Mouse (Mus musculus) kidney, adult 10 weeks (tissue): ENCODE results near the gene Gm21988. TPM values are rescaled to one million over a fixed set of nuclear protein-coding genes. Genes with fewer than 3 reads are reported as not detected.

Experiments used
- polyA plus RNA-seq: library from polyadenylated mRNA; stranded (reverse); fragments of 350-450 nt; fragmentation: Illumina TruSeq; extraction: RNeasy Lipid Tissue Mini Kit (QIAGEN cat#74804); gene quantifications from one replicate; pipeline ENCODE4 v1.2.3, GENCODE M21; 2014; ENCODE audit warnings: low read depth, low replicate concordance

The Gm21988 gene
- polyA plus RNA-seq = 1.6 TPM

GRCm38 (mm10) chr11:70239541-70240279 is at the start of gene Gm21988, which contains the start of gene Rnasek:
TSS of gene Gm21988 (minus strand) at chr11:70239830.
TSS of gene Rnasek (minus strand) at chr11:70239842.

GRCm38 (mm10) chr11:70254931-70255531 is 15.4 kb upstream of the Gm21988 start, which contains the start of gene Alox12:
TSS of gene Alox12 (minus strand) at chr11:70255353.

GRCm38 (mm10) chr11:70237457-70238167 is 2.0 kb downstream of the Gm21988 start, which contains the start of gene 0610010K14Rik:
TSS of gene 0610010K14Rik (minus strand) at chr11:70237914.

DNA sequence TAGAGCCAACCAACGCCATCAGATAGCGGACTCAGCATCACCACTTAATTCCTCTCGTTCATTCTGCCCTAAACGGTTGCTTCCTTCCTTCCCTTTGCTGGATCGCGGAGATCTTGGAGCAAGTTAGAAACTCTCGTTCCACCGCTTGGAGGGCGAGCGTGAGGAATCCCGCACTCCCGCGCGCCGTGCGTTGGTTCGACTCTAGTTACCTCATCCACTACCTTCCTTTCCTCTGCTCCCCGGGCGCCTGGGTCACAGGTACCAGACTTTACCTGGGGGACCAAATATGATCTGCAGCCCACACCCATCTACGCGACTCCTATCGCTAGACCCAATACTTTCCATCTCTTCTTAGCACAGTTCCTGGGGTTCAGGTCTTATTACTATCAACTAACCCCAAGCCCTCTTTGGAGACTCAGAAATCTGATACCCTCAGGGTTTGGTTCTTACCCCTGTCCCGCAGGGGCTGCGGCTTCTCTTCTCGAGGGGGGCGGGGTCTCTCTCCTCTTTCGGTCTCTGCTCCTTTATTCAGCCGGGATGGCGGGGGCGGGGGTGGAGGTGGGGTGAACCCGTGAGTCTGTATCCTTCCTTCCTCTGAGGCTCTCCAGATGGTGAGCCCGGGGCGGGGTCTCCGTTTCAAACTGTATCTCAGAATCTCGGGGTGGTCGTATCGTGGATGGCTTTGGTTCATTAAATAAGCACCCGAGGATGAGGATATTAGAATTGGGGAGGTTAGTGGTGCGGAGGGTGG is 10.2 kb downstream of the Gm21988 start, which contains the start of gene Bcl6b:
Gene Bcl6b, minus strand, starts transcription at position 539 of the 751 bp plus-strand sequence.

GRCm38 (mm10) chr11:70220731-70221602 is 18.7 kb downstream of the Gm21988 start, which contains the start of gene Slc16a13:
TSS of gene Slc16a13 (minus strand) at chr11:70221064.

DNA sequence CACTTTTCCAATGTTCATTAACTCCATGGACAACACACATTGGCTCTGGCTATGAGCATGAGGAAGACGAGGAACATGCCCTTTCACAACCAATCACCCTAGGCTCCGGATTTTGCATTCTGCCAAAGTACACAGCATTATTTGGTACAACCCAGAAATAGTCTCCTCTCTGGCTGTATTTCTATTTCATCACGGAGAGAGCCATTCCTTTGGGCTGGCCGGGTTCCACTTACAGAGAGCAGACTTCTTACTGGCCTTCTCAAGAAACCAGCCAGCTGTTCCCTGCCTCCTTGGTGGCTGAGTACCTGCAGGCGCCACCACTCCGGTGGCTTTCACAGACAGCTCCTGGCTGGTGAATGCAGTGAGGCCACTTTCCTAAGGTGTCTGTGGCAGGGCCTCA is 27.2 kb downstream of the Gm21988 start, which contains the start of gene Slc16a11:
Gene Slc16a11, plus strand, starts transcription at position 330 of the 400 bp plus-strand sequence.

Other genes with a start within 250 kb of the Gm21988 start
- gene Gabarap, start 248.7 kb downstream of the Gm21988 start, polyA plus RNA-seq = 681 TPM
- 9.9 TPM for gene Phf23, start 244.1 kb downstream of the Gm21988 start, polyA plus RNA-seq
- gene Dvl2, start 239.2 kb downstream of the Gm21988 start, polyA plus RNA-seq = 0.57 TPM
- gene Acadvl, start 224.4 kb downstream of the Gm21988 start, polyA plus RNA-seq = 21.1 TPM
- 0.53 TPM for gene Dlg4, start 222.9 kb downstream of the Gm21988 start, polyA plus RNA-seq
- not detected for gene Asgr1, start 185.7 kb downstream of the Gm21988 start, polyA plus RNA-seq
- gene Asgr2, start 147.2 kb downstream of the Gm21988 start, polyA plus RNA-seq = not detected
- 5.1 TPM for gene Mgl2, start 109.5 kb downstream of the Gm21988 start, polyA plus RNA-seq
- not detected for gene Clec10a, start 83.6 kb downstream of the Gm21988 start, polyA plus RNA-seq
- not detected for gene Slc16a11, start 27.1 kb downstream of the Gm21988 start, polyA plus RNA-seq
- 17.3 TPM for gene Slc16a13, start 18.8 kb downstream of the Gm21988 start, polyA plus RNA-seq
- gene Bcl6b, start 10.0 kb downstream of the Gm21988 start, polyA plus RNA-seq = 5.3 TPM
- 1.1 TPM for gene 0610010K14Rik, start 1.9 kb downstream of the Gm21988 start, polyA plus RNA-seq
- gene Rnasek, start within 50 bp of the Gm21988 start, polyA plus RNA-seq = 57.2 TPM
- 2.0 TPM for gene Alox12, start 15.5 kb upstream of the Gm21988 start, polyA plus RNA-seq
- gene Alox12e, start 82.8 kb upstream of the Gm21988 start, polyA plus RNA-seq = not detected
- not detected for gene Alox15, start 112.2 kb upstream of the Gm21988 start, polyA plus RNA-seq
- gene Pelp1, start 170.2 kb upstream of the Gm21988 start, polyA plus RNA-seq = 3.9 TPM
- 1.1 TPM for gene Arrb2, start 192.8 kb upstream of the Gm21988 start, polyA plus RNA-seq
- gene Med11, start 212.1 kb upstream of the Gm21988 start, polyA plus RNA-seq = 7.0 TPM
- gene Zmynd15, start 219.6 kb upstream of the Gm21988 start, polyA plus RNA-seq = 0.77 TPM
- gene Cxcl16, start 220.2 kb upstream of the Gm21988 start, polyA plus RNA-seq = 26.7 TPM